Mouse (Mus musculus): Measurements from ENCODE around the gene 1700008O03Rik.

GRCm38 (mm10) chr7:44359908-44360672 lies 25.5 kb downstream of the 1700008O03Rik start:
- TF ChIP-seq POLR2A (IDR thresholded peaks at IDR 0.05; ENCODE audit: low read depth, low read length): peak; percentile 56
- no peak for TF ChIP-seq CTCF (conservative IDR thresholded peaks at IDR 0.05; ENCODE audit: insufficient read depth, insufficient read length, low read depth, low read length)

Measured in kidney, adult 2 months (tissue).